Mouse (Mus musculus): ENCODE measurements around the gene Wdr60. TPM values are rescaled to one million over a fixed set of nuclear protein-coding genes. Genes with fewer than 3 reads are reported as not detected.

Gene Wdr60
- 88.4 TPM for polyA plus RNA-seq (2014; fragmentation: Illumina TruSeq; extraction: RNeasy Lipid Tissue Mini Kit (QIAGEN cat#74804); ENCODE audit: low read depth, low replicate concordance)

GRCm38 (mm10) chr12:116262555-116263341 lies at the start of gene Wdr60:
TSS of gene Wdr60 (minus strand) at chr12:116263022.

GRCm38 (mm10) chr12:116280653-116281364 lies 18.0 kb upstream of the Wdr60 start, which contains the start of gene Esyt2:
TSS of gene Esyt2 (plus strand) at chr12:116281196.

GRCm38 (mm10) chr12:116275086-116275485 lies 12.3 kb upstream of the Wdr60 start, which contains the start of gene Gm11027:
TSS of gene Gm11027 (plus strand) at chr12:116275386.

Other genes starting within 250 kb of the Wdr60 start
- 66.1 TPM for gene Zfp386, start 215.3 kb downstream of the Wdr60 start, polyA plus RNA-seq (2014; fragmentation: Illumina TruSeq; extraction: RNeasy Lipid Tissue Mini Kit (QIAGEN cat#74804); ENCODE audit: low read depth, low replicate concordance)
- not detected for gene Vipr2, start 185.3 kb downstream of the Wdr60 start, polyA plus RNA-seq (2014; fragmentation: Illumina TruSeq; extraction: RNeasy Lipid Tissue Mini Kit (QIAGEN cat#74804); ENCODE audit: low read depth, low replicate concordance)
- gene Gm11027, start 12.4 kb upstream of the Wdr60 start, polyA plus RNA-seq (2014; fragmentation: Illumina TruSeq; extraction: RNeasy Lipid Tissue Mini Kit (QIAGEN cat#74804); ENCODE audit: low read depth, low replicate concordance) = not detected
- gene Esyt2, start 18.2 kb upstream of the Wdr60 start, polyA plus RNA-seq (2014; fragmentation: Illumina TruSeq; extraction: RNeasy Lipid Tissue Mini Kit (QIAGEN cat#74804); ENCODE audit: low read depth, low replicate concordance) = 30.8 TPM
- 42.0 TPM for gene Ncapg2, start 142.4 kb upstream of the Wdr60 start, polyA plus RNA-seq (2014; fragmentation: Illumina TruSeq; extraction: RNeasy Lipid Tissue Mini Kit (QIAGEN cat#74804); ENCODE audit: low read depth, low replicate concordance)
- gene Ptprn2, start 222.7 kb upstream of the Wdr60 start, polyA plus RNA-seq (2014; fragmentation: Illumina TruSeq; extraction: RNeasy Lipid Tissue Mini Kit (QIAGEN cat#74804); ENCODE audit: low read depth, low replicate concordance) = 0.63 TPM